Mouse (Mus musculus) spleen, adult 12 weeks (tissue): ENCODE data around the gene Tspan10.

Source experiments
- DNase-seq: peaks from one replicate; pipeline ENCODE4 v3.0.0; 2022; ENCODE audit warnings: low spot score

The Tspan10 gene

GRCm38 (mm10) chr11:120492878-120493203, 50.4 kb downstream of the Tspan10 start:
- DNase-seq: no peak

GRCm38 (mm10) chr11:120493351-120493750, 50.9 kb downstream of the Tspan10 start:
- no peak for DNase-seq

DNA sequence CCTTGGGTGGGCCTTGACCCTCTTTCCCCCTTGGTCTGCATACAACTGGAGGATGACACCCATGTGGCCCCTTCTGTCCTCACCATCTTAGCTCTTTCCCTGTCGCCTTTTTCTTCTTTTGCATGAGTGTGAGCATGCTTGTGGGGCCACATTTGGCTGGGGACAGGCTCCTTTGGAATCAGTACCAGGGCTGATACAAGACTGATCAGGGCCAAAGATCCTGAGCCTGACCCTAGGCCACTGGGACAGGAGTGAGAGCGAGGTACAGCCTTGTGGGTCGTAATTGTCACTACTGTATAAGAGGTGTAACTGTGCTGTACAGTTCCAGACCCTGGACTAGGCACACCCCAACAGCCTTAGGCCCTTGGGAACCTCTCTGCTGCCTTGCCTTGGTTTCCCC, 51.5 kb downstream of the Tspan10 start:
- no peak for DNase-seq
